Mouse (Mus musculus): Measurements from ENCODE around the gene Cblb. TPM values are rescaled to one million over a fixed set of nuclear protein-coding genes. Genes with fewer than 3 reads are reported as not detected.

The Cblb gene
- polyA plus RNA-seq, 1 experiment from 2014 or later, result 2.1 TPM

DNA sequence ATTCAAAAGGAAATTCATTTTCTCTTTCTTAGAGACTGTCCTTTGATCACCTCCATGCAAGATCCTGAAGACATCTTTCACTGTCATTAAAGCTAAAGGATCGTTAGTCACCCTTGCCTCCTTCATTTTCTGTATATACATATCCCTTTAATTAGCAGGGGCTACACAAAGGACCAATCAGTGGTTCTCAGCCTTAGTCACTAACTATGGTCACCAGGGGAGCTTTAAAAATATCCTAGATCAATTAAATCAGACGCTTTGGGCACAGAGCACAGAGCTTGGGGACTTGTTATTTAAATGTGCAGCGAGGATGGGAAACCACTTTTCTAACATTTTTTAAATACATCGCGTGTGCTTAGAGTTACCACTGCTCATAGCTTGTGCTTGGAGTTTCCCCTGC is 7.6 kb upstream of the Cblb start:
- DNase-seq, result no peak
- no peaks in the 10 kb centered on the region for H3K4me1 ChIP-seq (ENCODE audit: insufficient read depth)
- H3K27me3 ChIP-seq (ENCODE audit: insufficient read depth, low read length), result no peaks in the 10 kb centered on the region
- ATAC-seq, result no peak
- H3K9ac ChIP-seq (replicated peaks), result no peak overlapping the region
- H3K27ac ChIP-seq (ENCODE audit: low read depth), result no peak overlapping the region
- H3K36me3 ChIP-seq (replicated peaks; ENCODE audit: insufficient read depth, low read length), result no peaks in the 10 kb centered on the region
- no peak overlapping the region for H3K4me3 ChIP-seq (ENCODE audit: low read depth, low read length)
- H3K9me3 ChIP-seq (ENCODE audit: low read length), result no peaks in the 10 kb centered on the region
- no peak overlapping the region for H3K4me2 ChIP-seq (ENCODE audit: low read depth, low read length)
- TF ChIP-seq EP300 (IDR thresholded peaks at IDR 0.05; ENCODE audit: low read depth) (no peak), CTCF (IDR thresholded peaks at IDR 0.05; ENCODE audit: low read depth) (no peak)
- WGBS (ENCODE audit: insufficient replicate concordance), result 86% methylated on average over 5 of the region's 5 CpGs

GRCm38 (mm10) chr16:52027326-52027725 is 3.7 kb upstream of the Cblb start:
- Histone ChIP-seq H3K9me3 (ENCODE audit: low read length) (no peaks in the 10 kb centered on the region), H3K4me1 (ENCODE audit: insufficient read depth) (peaks cover 7% of the 10 kb centered on the region), H3K9ac (replicated peaks) (no peak overlapping the region), H3K27me3 (ENCODE audit: insufficient read depth, low read length) (no peaks in the 10 kb centered on the region), H3K36me3 (replicated peaks; ENCODE audit: insufficient read depth, low read length) (no peaks in the 10 kb centered on the region), H3K27ac (ENCODE audit: low read depth) (no peak overlapping the region), H3K4me2 (ENCODE audit: low read depth, low read length) (no peak overlapping the region), H3K4me3 (ENCODE audit: low read depth, low read length) (no peak overlapping the region)
- no peak for DNase-seq
- TF ChIP-seq CTCF (IDR thresholded peaks at IDR 0.05; ENCODE audit: low read depth), result no peak
- no peak for TF ChIP-seq EP300 (IDR thresholded peaks at IDR 0.05; ENCODE audit: low read depth)
- WGBS (ENCODE audit: insufficient replicate concordance), result 86% methylated on average over 4 of the region's 4 CpGs
- ATAC-seq, result no peak

DNA sequence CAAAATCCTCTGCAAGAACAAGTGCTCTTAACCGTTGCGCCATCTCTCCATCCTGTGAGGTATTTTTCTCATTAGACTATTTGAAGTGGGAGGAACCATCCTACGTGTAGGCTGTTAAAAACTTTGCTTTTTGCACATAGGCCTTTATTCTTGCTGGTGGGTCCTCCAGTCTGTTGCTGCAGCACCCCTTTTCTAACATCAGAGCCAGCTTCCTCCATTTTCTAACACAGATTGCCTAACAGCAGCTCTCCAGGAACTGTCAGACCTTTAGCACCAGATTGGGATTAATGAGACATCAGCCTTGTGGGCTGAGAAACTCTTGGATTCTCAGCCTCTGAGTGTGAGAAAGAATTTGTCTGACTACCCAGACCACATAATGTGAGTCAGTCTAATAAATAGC is 2.0 kb upstream of the Cblb start:
- Histone ChIP-seq H3K27ac (ENCODE audit: low read depth) (no peak overlapping the region), H3K9me3 (ENCODE audit: low read length) (no peaks in the 10 kb centered on the region), H3K9ac (replicated peaks) (no peak overlapping the region), H3K4me3 (ENCODE audit: low read depth, low read length) (no peak overlapping the region), H3K36me3 (replicated peaks; ENCODE audit: insufficient read depth, low read length) (peaks cover 1% of the 10 kb centered on the region; the same call in 1 of the 2 replicates), H3K4me2 (ENCODE audit: low read depth, low read length) (no peak overlapping the region), H3K4me1 (ENCODE audit: insufficient read depth) (peaks cover 19% of the 10 kb centered on the region), H3K27me3 (ENCODE audit: insufficient read depth, low read length) (no peaks in the 10 kb centered on the region)
- 88% methylated on average over 3 of the region's 3 CpGs for WGBS (ENCODE audit: insufficient replicate concordance)
- ATAC-seq (no peak), DNase-seq (no peak)
- TF ChIP-seq CTCF (IDR thresholded peaks at IDR 0.05; ENCODE audit: low read depth) (no peak), EP300 (IDR thresholded peaks at IDR 0.05; ENCODE audit: low read depth) (no peak)

GRCm38 (mm10) chr16:52031712-52032251 is 757 bp downstream of the Cblb start:
- Histone ChIP-seq H3K9ac (replicated peaks) (peak overlapping the region; percentile 94), H3K9me3 (ENCODE audit: low read length) (no peaks in the 10 kb centered on the region), H3K27ac (ENCODE audit: low read depth) (peak overlapping the region; percentile 95), H3K4me2 (ENCODE audit: low read depth, low read length) (peak overlapping the region; percentile 93), H3K36me3 (replicated peaks; ENCODE audit: insufficient read depth, low read length) (peaks cover 16% of the 10 kb centered on the region; the same call in 1 of the 2 replicates), H3K27me3 (ENCODE audit: insufficient read depth, low read length) (no peaks in the 10 kb centered on the region), H3K4me3 (ENCODE audit: low read depth, low read length) (peak overlapping the region; percentile 89), H3K4me1 (ENCODE audit: insufficient read depth) (peaks cover 38% of the 10 kb centered on the region)
- peak; percentile 88 for DNase-seq
- ATAC-seq, result peak; percentile 76
- 2% methylated on average over 35 of the region's 37 CpGs for WGBS (ENCODE audit: insufficient replicate concordance)
- TF ChIP-seq CTCF (IDR thresholded peaks at IDR 0.05; ENCODE audit: low read depth) (no peak), EP300 (IDR thresholded peaks at IDR 0.05; ENCODE audit: low read depth) (peak; percentile 16; the same call in 1 of the 2 replicates)

DNA sequence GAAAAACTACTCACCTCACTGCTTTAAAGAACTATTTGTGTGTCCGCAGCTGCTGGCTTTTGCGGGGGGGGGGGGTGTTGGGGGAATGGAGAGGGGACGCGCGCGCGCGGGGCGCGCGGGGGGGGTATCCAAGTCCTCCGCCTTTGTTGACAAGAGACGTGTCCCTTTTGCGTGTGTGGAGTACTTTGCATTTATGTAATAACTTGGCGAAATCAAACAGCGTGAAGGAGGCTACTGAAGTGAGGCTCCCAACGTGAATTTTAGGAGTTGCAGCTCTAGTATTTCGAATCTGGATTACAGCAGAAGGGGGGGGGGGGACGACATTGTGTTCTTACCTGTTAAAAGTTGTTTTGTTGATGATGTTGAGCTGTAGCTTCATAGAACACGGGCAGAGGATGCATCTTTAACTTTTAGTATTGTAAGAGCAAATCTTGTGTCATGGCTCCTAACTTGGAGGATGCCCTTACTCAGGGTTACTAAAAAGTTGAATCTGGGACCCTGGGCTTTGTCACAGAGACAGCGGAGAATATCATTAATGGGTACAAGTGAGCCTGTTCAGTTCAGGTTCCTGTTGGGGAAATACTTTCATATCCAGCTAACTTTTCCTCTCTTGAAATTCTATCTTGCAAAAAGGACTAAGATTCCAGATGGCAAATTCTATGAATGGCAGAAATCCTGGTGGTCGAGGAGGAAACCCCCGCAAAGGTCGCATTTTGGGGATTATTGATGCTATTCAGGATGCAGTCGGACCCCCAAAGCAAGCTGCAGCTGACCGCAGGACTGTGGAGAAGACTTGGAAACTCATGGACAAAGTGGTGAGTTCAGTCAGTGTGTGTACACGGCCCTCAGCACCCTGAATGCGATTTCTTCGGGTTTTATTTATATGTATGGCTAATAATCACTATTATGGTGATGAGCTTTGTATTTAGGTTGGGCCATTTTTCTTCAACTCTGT is 1.6 kb downstream of the Cblb start:
- ATAC-seq (no peak), DNase-seq (no peak)
- H3K36me3 ChIP-seq (replicated peaks; ENCODE audit: insufficient read depth, low read length), result peaks cover 16% of the 10 kb centered on the region; the same call in 1 of the 2 replicates
- peaks cover 38% of the 10 kb centered on the region for H3K4me1 ChIP-seq (ENCODE audit: insufficient read depth)
- no peaks in the 10 kb centered on the region for H3K27me3 ChIP-seq (ENCODE audit: insufficient read depth, low read length)
- H3K9ac ChIP-seq (replicated peaks), result peak overlapping the region; percentile 94
- H3K4me2 ChIP-seq (ENCODE audit: low read depth, low read length), result peak overlapping the region; percentile 93
- peak overlapping the region; percentile 95 for H3K27ac ChIP-seq (ENCODE audit: low read depth)
- no peak for TF ChIP-seq EP300 (IDR thresholded peaks at IDR 0.05; ENCODE audit: low read depth)
- TF ChIP-seq CTCF (IDR thresholded peaks at IDR 0.05; ENCODE audit: low read depth), result no peak
- H3K4me3 ChIP-seq (ENCODE audit: low read depth, low read length), result peak overlapping the region; percentile 89
- no peaks in the 10 kb centered on the region for H3K9me3 ChIP-seq (ENCODE audit: low read length)
- 24% methylated on average over 29 of the region's 29 CpGs for WGBS (ENCODE audit: insufficient replicate concordance)

All from liver, postnatal 0 days (tissue).